Mouse (Mus musculus): ENCODE data around the gene Prdm16. TPM values are rescaled to one million over a fixed set of nuclear protein-coding genes. Genes with fewer than 3 reads are reported as not detected.
A peak's percentile ranks its signal among the peaks of the same experiment; 100 is the strongest.

Gene Prdm16
- polyA plus RNA-seq, 1 experiment from 2014 or later: 21.8 TPM

GRCm38 (mm10) chr4:154662681-154663215, 26.1 kb upstream of the Prdm16 start:
- H3K27me3 ChIP-seq (replicated peaks): peaks cover 45% of the 10 kb centered on the region
- H3K9me3 ChIP-seq (replicated peaks): no peaks in the 10 kb centered on the region
- H3K4me3 ChIP-seq: no peak overlapping the region
- WGBS: 51% methylated on average over 12 of the region's 12 CpGs
- H3K27ac ChIP-seq (ENCODE audit: poor library complexity, severe bottlenecking): no peak overlapping the region
- ATAC-seq (ENCODE audit: insufficient number of reproducible peaks, low FRiP score): no peak
- H3K9ac ChIP-seq: no peak overlapping the region
- H3K4me1 ChIP-seq (replicated peaks): no peaks in the 10 kb centered on the region
- H3K36me3 ChIP-seq: no peaks in the 10 kb centered on the region
- no peak overlapping the region for H3K4me2 ChIP-seq

GRCm38 (mm10) chr4:154661256-154661655, 24.6 kb upstream of the Prdm16 start:
- H3K9ac ChIP-seq: no peak overlapping the region
- no peak overlapping the region for H3K27ac ChIP-seq (ENCODE audit: poor library complexity, severe bottlenecking)
- no peak for ATAC-seq (ENCODE audit: insufficient number of reproducible peaks, low FRiP score)
- no peaks in the 10 kb centered on the region for H3K36me3 ChIP-seq
- no peak overlapping the region for H3K4me2 ChIP-seq
- WGBS: 41% methylated on average over 6 of the region's 6 CpGs
- H3K4me3 ChIP-seq: no peak overlapping the region
- H3K4me1 ChIP-seq (replicated peaks): no peaks in the 10 kb centered on the region
- no peaks in the 10 kb centered on the region for H3K9me3 ChIP-seq (replicated peaks)
- H3K27me3 ChIP-seq (replicated peaks): peaks cover 33% of the 10 kb centered on the region

GRCm38 (mm10) chr4:154660025-154660424, 23.4 kb upstream of the Prdm16 start:
- Histone ChIP-seq H3K27ac (ENCODE audit: poor library complexity, severe bottlenecking) (no peak overlapping the region), H3K9me3 (replicated peaks) (no peaks in the 10 kb centered on the region), H3K9ac (no peak overlapping the region), H3K4me3 (no peak overlapping the region), H3K36me3 (no peaks in the 10 kb centered on the region), H3K4me2 (no peak overlapping the region), H3K4me1 (replicated peaks) (no peaks in the 10 kb centered on the region), H3K27me3 (replicated peaks) (peaks cover 28% of the 10 kb centered on the region)
- ATAC-seq (ENCODE audit: insufficient number of reproducible peaks, low FRiP score): no peak

GRCm38 (mm10) chr4:154655134-154655910, 18.6 kb upstream of the Prdm16 start:
- WGBS: 74% methylated on average over 15 of the region's 15 CpGs

GRCm38 (mm10) chr4:154652494-154652893, 15.8 kb upstream of the Prdm16 start:
- WGBS: 19% methylated on average over 5 of the region's 5 CpGs
- no peak for ATAC-seq (ENCODE audit: insufficient number of reproducible peaks, low FRiP score)
- no peaks in the 10 kb centered on the region for H3K36me3 ChIP-seq
- H3K9ac ChIP-seq: no peak overlapping the region
- peaks cover 29% of the 10 kb centered on the region for H3K27me3 ChIP-seq (replicated peaks)
- H3K4me1 ChIP-seq (replicated peaks): no peaks in the 10 kb centered on the region
- no peak overlapping the region for H3K4me3 ChIP-seq
- H3K27ac ChIP-seq (ENCODE audit: poor library complexity, severe bottlenecking): no peak overlapping the region
- no peak overlapping the region for H3K4me2 ChIP-seq
- H3K9me3 ChIP-seq (replicated peaks): peaks cover 5% of the 10 kb centered on the region

More at GRCm38 (mm10) chr4:154655134-154655910, 18.6 kb upstream of the Prdm16 start:
- Histone ChIP-seq H3K4me1 (replicated peaks) (no peaks in the 10 kb centered on the region), H3K9me3 (replicated peaks) (0 out of 2 replicates have a peak, but pooled peaks cover 4% of the 10 kb centered on the region), H3K36me3 (no peaks in the 10 kb centered on the region), H3K9ac (no peak overlapping the region), H3K4me2 (no peak overlapping the region), H3K4me3 (no peak overlapping the region), H3K27me3 (replicated peaks) (peaks cover 14% of the 10 kb centered on the region), H3K27ac (ENCODE audit: poor library complexity, severe bottlenecking) (no peak overlapping the region)
- no peak for ATAC-seq (ENCODE audit: insufficient number of reproducible peaks, low FRiP score)

GRCm38 (mm10) chr4:154649083-154649747, 12.5 kb upstream of the Prdm16 start:
- ATAC-seq (ENCODE audit: insufficient number of reproducible peaks, low FRiP score): no peak

GRCm38 (mm10) chr4:154642496-154642895, 5.8 kb upstream of the Prdm16 start:
- H3K4me1 ChIP-seq (replicated peaks): peaks cover 45% of the 10 kb centered on the region

More at GRCm38 (mm10) chr4:154649083-154649747, 12.5 kb upstream of the Prdm16 start:
- peaks cover 16% of the 10 kb centered on the region for H3K9me3 ChIP-seq (replicated peaks)
- H3K9ac ChIP-seq: no peak overlapping the region
- H3K27ac ChIP-seq (ENCODE audit: poor library complexity, severe bottlenecking): no peak overlapping the region
- H3K4me3 ChIP-seq: no peak overlapping the region
- H3K4me2 ChIP-seq: no peak overlapping the region
- peaks cover 39% of the 10 kb centered on the region for H3K27me3 ChIP-seq (replicated peaks)
- 78% methylated on average over 19 of the region's 19 CpGs for WGBS
- no peaks in the 10 kb centered on the region for H3K4me1 ChIP-seq (replicated peaks)
- H3K36me3 ChIP-seq: no peaks in the 10 kb centered on the region

GRCm38 (mm10) chr4:154641296-154642110, 4.8 kb upstream of the Prdm16 start:
- H3K27me3 ChIP-seq (replicated peaks): peaks cover 74% of the 10 kb centered on the region

More at GRCm38 (mm10) chr4:154642496-154642895, 5.8 kb upstream of the Prdm16 start:
- Histone ChIP-seq H3K4me2 (no peak overlapping the region), H3K36me3 (no peaks in the 10 kb centered on the region), H3K27me3 (replicated peaks) (peaks cover 77% of the 10 kb centered on the region), H3K9me3 (replicated peaks) (peaks cover 15% of the 10 kb centered on the region), H3K9ac (no peak overlapping the region), H3K4me3 (no peak overlapping the region), H3K27ac (ENCODE audit: poor library complexity, severe bottlenecking) (no peak overlapping the region)
- ATAC-seq (ENCODE audit: insufficient number of reproducible peaks, low FRiP score): no peak
- WGBS: 12% methylated on average over 6 of the region's 6 CpGs

GRCm38 (mm10) chr4:154640443-154641295, 4.0 kb upstream of the Prdm16 start:
- H3K27ac ChIP-seq (ENCODE audit: poor library complexity, severe bottlenecking): no peak overlapping the region

More at GRCm38 (mm10) chr4:154641296-154642110, 4.8 kb upstream of the Prdm16 start:
- WGBS: 3% methylated on average over 32 of the region's 32 CpGs
- Histone ChIP-seq H3K4me3 (peak overlapping the region; percentile 21), H3K9me3 (replicated peaks) (peaks cover 5% of the 10 kb centered on the region; the same call in 1 of the 2 replicates), H3K36me3 (no peaks in the 10 kb centered on the region), H3K4me1 (replicated peaks) (peaks cover 52% of the 10 kb centered on the region), H3K4me2 (peak overlapping the region; percentile 51), H3K9ac (0 out of 2 replicates have a peak overlapping the region, but pooled peaks have one; percentile 1), H3K27ac (ENCODE audit: poor library complexity, severe bottlenecking) (no peak overlapping the region)
- no peak for ATAC-seq (ENCODE audit: insufficient number of reproducible peaks, low FRiP score)

More at GRCm38 (mm10) chr4:154640443-154641295, 4.0 kb upstream of the Prdm16 start:
- 11% methylated on average over 20 of the region's 20 CpGs for WGBS
- Histone ChIP-seq H3K27me3 (replicated peaks) (peaks cover 68% of the 10 kb centered on the region), H3K4me3 (no peak overlapping the region), H3K4me2 (peak overlapping the region; percentile 80), H3K4me1 (replicated peaks) (peaks cover 52% of the 10 kb centered on the region), H3K9me3 (replicated peaks) (peaks cover 5% of the 10 kb centered on the region; the same call in 1 of the 2 replicates), H3K9ac (0 out of 2 replicates have a peak overlapping the region, but pooled peaks have one; percentile 1), H3K36me3 (no peaks in the 10 kb centered on the region)
- ATAC-seq (ENCODE audit: insufficient number of reproducible peaks, low FRiP score): no peak

Measured in heart, embryonic 12.5 days (tissue).